7 mouse cellular contexts compared by ENCODE assay signal in the genomic region with DNA sequence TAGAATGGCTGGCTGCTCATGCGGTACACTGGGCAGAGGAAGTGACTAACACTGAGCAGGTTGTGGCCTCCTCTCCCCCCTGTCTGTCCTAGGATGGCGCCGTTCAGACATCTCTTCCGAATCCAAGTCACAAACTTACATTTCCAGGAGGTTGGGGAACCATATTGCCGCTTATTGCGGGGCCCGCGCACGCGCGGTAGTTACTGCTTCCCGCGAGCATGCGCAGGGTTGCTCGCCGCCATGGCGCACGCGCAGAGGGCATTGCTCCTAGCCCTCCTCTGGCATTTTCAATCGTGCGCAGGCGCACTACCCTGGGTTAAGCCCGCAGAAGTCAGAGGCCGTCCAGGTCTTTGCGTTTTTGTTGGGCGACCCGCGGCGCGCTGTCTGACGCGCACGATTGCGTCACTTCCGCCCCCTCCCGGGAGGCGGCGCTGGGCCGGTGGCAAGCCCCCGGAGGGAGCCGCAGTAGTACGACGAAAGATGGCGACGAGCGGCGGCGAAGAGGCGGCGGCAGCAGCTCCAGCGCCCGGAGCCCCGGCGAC. TPM values are rescaled to one million over a fixed set of nuclear protein-coding genes. Genes with fewer than 3 reads are reported as not detected.
DNase-seq lines count a peak whose midpoint lies in the region; ATAC-seq lines count a peak whose summit lies in the region.

No protein-coding gene starts in this region.

- H3K27me3 ChIP-seq in intestine, embryonic 16.5 days (replicated peaks; ENCODE audit: control insufficient read depth, insufficient read depth, low read length): no peaks in the 10 kb centered on the region
- no peaks in the 10 kb centered on the region for H3K27me3 ChIP-seq in midbrain, embryonic 11.5 days (ENCODE audit: control insufficient read depth, insufficient read depth, low read length)

- intact Hi-C loops in left cerebral cortex, postnatal 36 days (cut with DNase I): loop anchor here (1.0 kb wide), 1 partner anchor 28 kb away; the partner anchor contains the start of genes Emc1, Mrto4 and Ubr4

- H3K9me3 ChIP-seq in intestine, embryonic 16.5 days (ENCODE audit: control insufficient read depth, low read length): no peaks in the 10 kb centered on the region
- no peaks in the 10 kb centered on the region for H3K9me3 ChIP-seq in midbrain, embryonic 11.5 days (ENCODE audit: control insufficient read depth, low read length)

- peak overlapping the region; percentile 91 for H3K4me3 ChIP-seq in intestine, embryonic 16.5 days (ENCODE audit: low read length)
- peak overlapping the region; percentile 95 for H3K4me3 ChIP-seq in midbrain, embryonic 11.5 days (ENCODE audit: low read depth, low read length)

- DNase-seq in adrenal gland, adult 8-10 months: peak; percentile 100
- DNase-seq in embryo, embryonic 9.5 days (ENCODE audit: extremely low spot score): peak; percentile 100
- DNase-seq in gastrocnemius, postnatal 4 days (ENCODE audit: low spot score in 2 of 2): peak; percentile 99 to 100
- peak; percentile 100 for DNase-seq in left cerebral cortex, postnatal 36 days (ENCODE audit: low spot score in 2 of 2)
- peak; percentile 100 for DNase-seq in midbrain, embryonic 11.5 days (ENCODE audit: low spot score, missing footprints)
- peak; percentile 100 for DNase-seq in skeletal muscle tissue, adult 2 months (ENCODE audit: low read depth, low spot score)

- H3K36me3 ChIP-seq in intestine, embryonic 16.5 days (ENCODE audit: control insufficient read depth, insufficient read depth, low read length): 0 out of 2 replicates have a peak, but pooled peaks cover 3% of the 10 kb centered on the region
- H3K36me3 ChIP-seq in midbrain, embryonic 11.5 days (ENCODE audit: control insufficient read depth, insufficient read depth, low read length): no peaks in the 10 kb centered on the region; the same call in 1 of the 2 replicates

- H3K9ac ChIP-seq in intestine, embryonic 16.5 days (ENCODE audit: low read depth, low read length): peak overlapping the region; percentile 87
- H3K9ac ChIP-seq in midbrain, embryonic 11.5 days (ENCODE audit: low read length): peak overlapping the region; percentile 91

- ATAC-seq in intestine, embryonic 16.5 days: peak; percentile 98
- ATAC-seq in midbrain, embryonic 11.5 days (ENCODE audit: low FRiP score): peak; percentile 96

- under 1% methylated on average over 53 of the region's 54 CpGs for WGBS in intestine, embryonic 16.5 days
- WGBS in midbrain, embryonic 11.5 days: under 1% methylated on average over 50 of the region's 54 CpGs

- peaks cover 18% of the 10 kb centered on the region for H3K4me1 ChIP-seq in intestine, embryonic 16.5 days (ENCODE audit: control insufficient read depth, insufficient read depth, low read length)
- H3K4me1 ChIP-seq in midbrain, embryonic 11.5 days (ENCODE audit: control insufficient read depth, insufficient read depth, low read length): peaks cover 16% of the 10 kb centered on the region

- peak overlapping the region; percentile 55 for H3K4me2 ChIP-seq in intestine, embryonic 16.5 days (ENCODE audit: low read depth, low read length)
- peak overlapping the region; percentile 92 for H3K4me2 ChIP-seq in midbrain, embryonic 11.5 days

- H3K27ac ChIP-seq in intestine, embryonic 16.5 days (ENCODE audit: low read length): peak overlapping the region; percentile 77
- peak overlapping the region; percentile 71; the same call in 1 of the 2 replicates for H3K27ac ChIP-seq in midbrain, embryonic 11.5 days (ENCODE audit: low read depth, low read length)

RNA-seq across cellular contexts. Expression of gene Ubr4, which starts 27.9 kb away (rescaled TPM):
- total RNA-seq in adrenal gland, adult 8-10 months (2022): 100 to 1,000 TPM; 130 to 207 (median 167) TPM
- 100 to 1,000 TPM; 115 to 122 TPM for total RNA-seq in gastrocnemius, postnatal 4 days (2021)
- 43.7 and 44.8 TPM in 2 replicates for polyA plus RNA-seq in intestine, embryonic 16.5 days (2015; fragmentation: Nextera tagmentation; extraction: Ambion mirVana)
- total RNA-seq in left cerebral cortex, postnatal 36 days (2021): 100 to 1,000 TPM; 155 to 199 TPM
- 63.6 and 79.2 TPM in 2 replicates for polyA plus RNA-seq in midbrain, embryonic 11.5 days (2014; fragmentation: Nextera tagmentation; extraction: Ambion mirVana)

RNA-seq across cellular contexts. Expression of gene Emc1, which starts 27.9 kb away (rescaled TPM):
- total RNA-seq in adrenal gland, adult 8-10 months (2022): 100 to 1,000 TPM in 1 of 4 experiments, 10 to 100 TPM in 3; 68.1 to 102 (median 84.3) TPM
- 10 to 100 TPM; 34.8 to 39.5 TPM for total RNA-seq in gastrocnemius, postnatal 4 days (2021)
- 16.7 and 18.0 TPM in 2 replicates for polyA plus RNA-seq in intestine, embryonic 16.5 days (2015; fragmentation: Nextera tagmentation; extraction: Ambion mirVana)
- 10 to 100 TPM; 85.9 to 87.9 TPM for total RNA-seq in left cerebral cortex, postnatal 36 days (2021)
- polyA plus RNA-seq in midbrain, embryonic 11.5 days (2014; fragmentation: Nextera tagmentation; extraction: Ambion mirVana): 18.1 and 18.8 TPM in 2 replicates

RNA-seq across cellular contexts. Expression of gene Mrto4, which starts 27.9 kb away (rescaled TPM):
- 10 to 100 TPM; 61.8 to 65.3 (median 63.0) TPM for total RNA-seq in adrenal gland, adult 8-10 months (2022)
- total RNA-seq in gastrocnemius, postnatal 4 days (2021): 10 to 100 TPM; 42.0 to 44.0 TPM
- polyA plus RNA-seq in intestine, embryonic 16.5 days (2015; fragmentation: Nextera tagmentation; extraction: Ambion mirVana): 92.4 and 109 TPM in 2 replicates
- total RNA-seq in left cerebral cortex, postnatal 36 days (2021): 10 to 100 TPM; 43.8 to 45.3 TPM
- polyA plus RNA-seq in midbrain, embryonic 11.5 days (2014; fragmentation: Nextera tagmentation; extraction: Ambion mirVana): 114 and 122 TPM in 2 replicates

Comparison
In these comparisons a context has a peak if more than half of its experiments do, and no peak if none do; other contexts are left out.
1. Peak in every context shown above with its lines: DNase-seq, ATAC-seq, H3K4me3 ChIP-seq and H3K27ac ChIP-seq.